Mouse (Mus musculus) Patski (cell line): Measurements from ENCODE around the gene Phactr2. TPM values are rescaled to one million over a fixed set of nuclear protein-coding genes. Genes with fewer than 3 reads are reported as not detected.
A peak's percentile ranks its signal among the peaks of the same experiment; 100 is the strongest.

ENCODE experiments used
- ATAC-seq: fragments of 100-300 bp; one replicate; pipeline ENCODE4 v1.8.0; 2021
- CTCF ChIA-PET: fragments of 350-600 bp; sonication (Branson Sonifier 250); formaldehyde crosslinking; loops from one replicate; lab custom pipeline; 2022; ENCODE audit warnings: inconsistent platforms; lab: Charles Lee
- POLR2A ChIA-PET: fragments of 350-600 bp; sonication (Branson Sonifier 250); formaldehyde crosslinking; loops from one replicate; lab custom pipeline; 2022; ENCODE audit warnings: antibody characterized with exemption, inconsistent platforms; lab: Charles Lee
- DNase-seq: peaks from one replicate; pipeline ENCODE4 v3.0.0-alpha.2; 2011; ENCODE audit warnings: low read depth, low spot score
- H3K27me3 ChIP-seq: fragments of 371-371 bp; one replicate; pipeline ENCODE4 v1.5.1; 2021
- CTCF ChIP-seq: fragments of 100-300 bp; IDR thresholded peaks from one replicate; pipeline ENCODE4 v1.5.1; 2021
- in situ Hi-C: fragments of 300-500 bp; cut with MboI; formaldehyde crosslinking; loops from 3 replicates; pipeline ENCODE4 v1.11.1; 2018; ENCODE audit warnings: low pct_unique_long_range_greater_than_20kb, mixed read lengths
- polyA plus RNA-seq: library from polyadenylated mRNA; unstranded; gene quantifications from one replicate; pipeline ENCODE4 v1.2.3, GENCODE M21; 2021

Gene Phactr2
- polyA plus RNA-seq, 1 experiment from 2014 or later, result 9.3 TPM

DNA sequence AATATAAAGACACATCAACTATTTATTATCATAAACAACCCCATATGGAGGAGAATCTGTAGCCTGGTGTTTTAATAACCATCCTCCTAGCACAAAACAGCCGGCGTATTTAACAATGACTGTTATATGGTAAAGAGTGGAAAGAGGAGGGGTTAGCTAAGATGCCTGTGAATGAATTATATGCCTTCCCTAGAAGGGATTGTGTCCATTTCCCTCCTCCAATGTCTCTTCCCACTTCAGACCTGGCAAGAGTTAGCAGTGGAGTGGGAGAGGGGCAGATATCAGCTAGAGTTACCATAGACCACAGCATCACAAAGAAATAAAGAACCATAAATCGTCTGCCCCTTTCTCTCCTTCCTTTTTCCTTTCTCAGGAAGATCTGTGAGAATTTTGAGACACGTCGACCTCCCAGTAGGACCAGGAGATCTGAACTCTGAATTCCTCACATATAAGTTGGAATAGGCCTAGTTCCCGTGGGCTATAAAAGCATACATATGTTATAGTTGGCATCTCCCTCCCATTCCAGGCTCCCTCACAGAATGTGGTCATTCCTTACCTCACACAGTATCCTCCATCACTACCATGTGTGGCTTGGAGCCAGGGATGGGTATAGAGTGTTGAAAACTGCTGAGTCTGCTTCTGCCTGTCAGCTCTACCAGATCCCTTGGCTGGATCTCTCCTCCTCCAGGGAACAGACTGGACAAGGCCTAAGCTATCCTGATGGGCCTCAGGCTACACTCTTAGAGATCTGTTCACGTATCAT lies 25.7 kb downstream of the Phactr2 start:
- ChIA-PET POLR2A (no interaction called here), CTCF (interaction anchor here (0.6 kb wide), 1 partner anchor 12 kb away, joined by 3 read pairs; no protein-coding TSS in a partner anchor)
- TF ChIP-seq CTCF, result no peak
- DNase-seq (no peak), ATAC-seq (no peak)
- peaks cover 4% of the 10 kb centered on the region for H3K27me3 ChIP-seq
- in situ Hi-C loops, result loop anchor here (25.0 kb wide), 1 partner anchor 786 kb away; no protein-coding TSS in a partner anchor

DNA sequence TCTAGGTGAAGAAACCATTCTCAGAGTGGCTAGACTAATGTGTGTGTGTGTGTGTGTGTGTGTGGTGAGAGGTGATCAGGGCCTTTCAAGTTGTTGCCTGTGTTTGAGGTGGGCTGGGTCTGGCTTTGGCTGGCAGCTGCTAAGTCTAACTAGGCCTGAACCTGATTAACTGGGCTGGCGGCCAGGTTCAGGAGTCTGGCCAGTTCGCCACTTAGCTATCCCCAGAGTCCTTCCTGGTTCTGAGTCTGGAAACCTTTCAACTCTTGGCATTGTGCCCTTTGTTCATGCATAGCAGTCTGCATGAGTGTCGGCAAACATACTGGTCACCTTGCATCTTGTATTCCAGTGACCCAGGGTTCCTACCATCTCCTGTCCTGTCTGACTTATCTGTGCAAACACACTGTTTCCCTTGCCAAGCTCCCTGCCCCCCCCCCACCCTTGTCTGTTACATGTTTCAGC lies 27.4 kb downstream of the Phactr2 start:
- ATAC-seq (peak; percentile 26), DNase-seq (no peak)
- in situ Hi-C loops, result loop anchor here (25.0 kb wide), 1 partner anchor 785 kb away; no protein-coding TSS in a partner anchor
- no peak for TF ChIP-seq CTCF
- ChIA-PET CTCF (no interaction called here), POLR2A (no interaction called here)
- no peaks in the 10 kb centered on the region for H3K27me3 ChIP-seq

DNA sequence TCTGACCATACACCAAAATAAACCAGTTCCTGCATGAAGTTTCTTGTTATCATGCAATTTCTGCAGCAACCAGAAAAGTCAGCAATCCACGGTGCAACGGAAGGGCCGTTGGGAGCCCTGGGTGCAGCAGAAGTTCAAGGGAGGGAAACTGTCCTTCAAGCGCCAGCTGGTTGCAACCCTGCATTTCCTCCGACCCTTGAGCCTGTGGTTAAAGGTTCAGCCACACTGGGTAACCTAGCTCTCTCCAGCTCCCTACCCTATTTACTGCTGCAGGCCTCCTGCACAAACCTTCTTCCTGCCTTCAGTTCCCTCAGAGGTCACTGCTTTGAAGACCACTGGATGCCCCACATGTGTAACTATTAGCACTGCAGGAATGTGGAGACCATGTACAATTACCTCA lies 30.0 kb downstream of the Phactr2 start:
- ChIA-PET CTCF (no interaction called here), POLR2A (no interaction called here)
- H3K27me3 ChIP-seq, result no peaks in the 10 kb centered on the region
- DNase-seq, result no peak
- ATAC-seq, result no peak
- TF ChIP-seq CTCF, result no peak
- in situ Hi-C loops, result loop anchor here (25.0 kb wide), 1 partner anchor 782 kb away; no protein-coding TSS in a partner anchor

GRCm38 (mm10) chr10:13443647-13444046 lies 30.6 kb downstream of the Phactr2 start:
- DNase-seq (no peak), ATAC-seq (no peak)
- ChIA-PET POLR2A (no interaction called here), CTCF (no interaction called here)
- H3K27me3 ChIP-seq, result no peaks in the 10 kb centered on the region
- TF ChIP-seq CTCF, result no peak
- in situ Hi-C loops, result loop anchor here (25.0 kb wide), 1 partner anchor 781 kb away; no protein-coding TSS in a partner anchor

DNA sequence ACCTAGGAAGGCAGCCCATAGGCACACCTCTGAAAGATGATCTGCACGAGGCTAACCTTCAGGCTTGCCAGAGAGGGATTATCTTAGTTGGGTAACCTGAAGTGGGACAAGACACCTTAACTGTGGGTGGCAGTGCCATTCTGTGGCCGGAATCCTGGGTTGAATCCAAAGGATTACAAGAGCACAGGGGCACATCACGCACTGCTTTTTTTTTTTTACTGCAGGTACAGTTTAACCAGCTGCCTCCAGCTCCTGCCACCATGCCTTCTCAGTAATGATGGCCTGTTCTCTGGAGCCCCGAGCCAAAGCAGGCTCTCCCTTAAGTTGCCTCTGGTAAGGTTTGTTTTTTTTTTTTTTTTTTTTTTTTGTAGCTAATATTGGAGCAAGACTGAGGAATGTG lies 33.9 kb downstream of the Phactr2 start:
- DNase-seq (no peak), ATAC-seq (no peak)
- no peak for TF ChIP-seq CTCF
- ChIA-PET CTCF (interaction anchor here (1.0 to 1.6 kb wide), 2 partner anchors 12 to 426 kb away, joined by 3 read pairs; no protein-coding TSS in a partner anchor), POLR2A (no interaction called here)
- no peaks in the 10 kb centered on the region for H3K27me3 ChIP-seq
- in situ Hi-C loops, result loop anchor here (25.0 kb wide), 1 partner anchor 778 kb away; no protein-coding TSS in a partner anchor

GRCm38 (mm10) chr10:13438118-13438821 lies 35.9 kb downstream of the Phactr2 start:
- CTCF ChIA-PET, result no interaction called here
- POLR2A ChIA-PET, result no interaction called here
- no peak for TF ChIP-seq CTCF
- peak; percentile 26 for ATAC-seq
- in situ Hi-C loops, result loop anchor here (10.0 to 25.0 kb wide), 2 partner anchors 776 to 947 kb away; no protein-coding TSS in a partner anchor
- no peaks in the 10 kb centered on the region for H3K27me3 ChIP-seq
- DNase-seq, result no peak

GRCm38 (mm10) chr10:13437011-13437410 lies 37.2 kb downstream of the Phactr2 start:
- no peak for TF ChIP-seq CTCF
- DNase-seq, result no peak
- no peaks in the 10 kb centered on the region for H3K27me3 ChIP-seq
- POLR2A ChIA-PET, result interaction anchor here (0.5 kb wide), 1 partner anchor 531 kb away, joined by 3 read pairs; no protein-coding TSS in a partner anchor
- in situ Hi-C loops, result loop anchor here (10.0 to 25.0 kb wide), 2 partner anchors 775 to 948 kb away; no protein-coding TSS in a partner anchor
- no peak for ATAC-seq
- CTCF ChIA-PET, result interaction anchor here (0.9 kb wide), 2 partner anchors 38 to 466 kb away, joined by 3 read pairs; no protein-coding TSS in a partner anchor

- ChIA-PET POLR2A (no interaction called here), CTCF (interaction anchor here (1.5 kb wide), 1 partner anchor 414 kb away, joined by 4 read pairs; no protein-coding TSS in a partner anchor)
- ATAC-seq, result no peak
- no peak for DNase-seq
- H3K27me3 ChIP-seq, result peaks cover 2% of the 10 kb centered on the region
- no peak for TF ChIP-seq CTCF
- in situ Hi-C loops, result loop anchor here (10.0 to 25.0 kb wide), 2 partner anchors 771 to 952 kb away; no protein-coding TSS in a partner anchor
Observed at GRCm38 (mm10) chr10:13433016-13433415, 41.2 kb downstream of the Phactr2 start.

DNA sequence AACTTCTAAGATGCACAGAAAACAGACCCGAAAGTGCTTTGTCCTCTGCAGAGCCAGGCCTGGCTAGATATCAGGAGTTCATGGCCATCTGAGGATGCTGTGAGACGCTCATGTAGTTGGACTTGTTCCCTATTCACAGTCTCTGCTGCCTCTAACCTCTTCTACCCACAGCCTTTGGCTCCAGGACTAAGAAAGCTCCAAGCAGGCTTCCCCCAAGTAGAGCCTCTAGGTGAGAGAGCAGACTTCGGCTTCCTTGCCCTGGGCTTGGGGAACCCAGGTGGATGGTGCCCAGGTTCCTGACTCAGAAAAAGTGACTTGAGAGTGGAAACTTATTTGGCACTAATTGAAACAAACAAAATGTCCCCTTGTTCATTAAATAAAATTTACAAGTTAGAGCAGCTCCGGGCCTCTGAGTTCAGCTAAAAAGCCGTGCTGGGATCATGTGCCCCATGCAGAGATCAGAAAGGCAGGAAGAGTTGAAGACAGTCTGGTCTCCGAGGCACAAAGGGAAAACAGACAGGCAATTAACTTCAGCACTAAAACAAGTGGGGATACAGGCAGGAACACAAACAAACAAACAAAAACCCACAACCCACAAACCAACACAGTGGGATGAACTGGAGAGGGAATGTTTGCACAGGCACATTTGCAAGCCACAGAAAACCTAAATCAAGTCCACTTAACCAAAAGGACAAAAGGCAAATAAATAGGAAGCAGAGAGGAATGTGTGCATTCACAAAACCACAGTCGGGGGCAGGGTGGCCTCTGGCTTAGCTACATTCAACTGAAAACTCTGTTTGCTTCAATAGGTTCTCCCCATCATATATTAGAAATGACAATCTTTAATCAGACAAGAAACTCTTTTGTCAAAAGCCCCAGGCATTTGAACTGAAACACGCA lies 42.3 kb downstream of the Phactr2 start:
- in situ Hi-C loops, result loop anchor here (10.0 to 25.0 kb wide), 2 partner anchors 770 to 953 kb away; no protein-coding TSS in a partner anchor
- CTCF ChIA-PET, result no interaction called here
- POLR2A ChIA-PET, result no interaction called here
- DNase-seq (no peak), ATAC-seq (no peak)
- no peak for TF ChIP-seq CTCF
- H3K27me3 ChIP-seq, result peaks cover 2% of the 10 kb centered on the region
